Comparison of ENCODE assay signal across 29 mouse cellular contexts in genomic region chr7:94314983-94315642, GRCm38 (mm10).
DNase-seq lines count a peak whose midpoint lies in the region; ATAC-seq and TF ChIP-seq lines count a peak whose summit lies in the region.
"Had no signal": no experiment of that assay in that cellular context is flagged by ENCODE, and none has a peak within 500 bp of the region (broad histone marks: within the 10 kb centered on the region; RNA-seq: fewer than 3 reads in every experiment).

No protein-coding gene starts in this region.

- H3K4me2 ChIP-seq in hindbrain, embryonic 14.5 days (replicated peaks): no peak overlapping the region
- H3K4me2 ChIP-seq in hindbrain, embryonic 11.5 days (replicated peaks; ENCODE audit: low read depth, low read length): no peak overlapping the region
- no peak overlapping the region for H3K4me2 ChIP-seq in neural tube, embryonic 13.5 days
- H3K4me2 ChIP-seq: embryonic facial prominence, embryonic 13.5 days; forebrain, embryonic 13.5 days; heart, embryonic 11.5 days; hindbrain, embryonic 12.5 days; intestine, embryonic 15.5 days had no signal

- no peaks in the 10 kb centered on the region for H3K4me1 ChIP-seq in hindbrain, embryonic 14.5 days (replicated peaks; ENCODE audit: control insufficient read depth, insufficient read depth, low read length)
- H3K4me1 ChIP-seq in hindbrain, embryonic 11.5 days (replicated peaks; ENCODE audit: control insufficient read depth, insufficient read depth, low read length): no peaks in the 10 kb centered on the region
- no peaks in the 10 kb centered on the region for H3K4me1 ChIP-seq in neural tube, embryonic 13.5 days (replicated peaks)
- H3K4me1 ChIP-seq: embryonic facial prominence, embryonic 10.5 days; embryonic facial prominence, embryonic 13.5 days; forebrain, embryonic 13.5 days; hindbrain, embryonic 12.5 days; intestine, embryonic 15.5 days had no signal

- no peaks in the 10 kb centered on the region for H3K36me3 ChIP-seq in hindbrain, embryonic 14.5 days (replicated peaks; ENCODE audit: control insufficient read depth, insufficient read depth)
- no peaks in the 10 kb centered on the region for H3K36me3 ChIP-seq in hindbrain, embryonic 11.5 days (ENCODE audit: control insufficient read depth, insufficient read depth, low read length)
- H3K36me3 ChIP-seq in neural tube, embryonic 13.5 days: no peaks in the 10 kb centered on the region
- H3K36me3 ChIP-seq: embryonic facial prominence, embryonic 10.5 days; embryonic facial prominence, embryonic 13.5 days; G1E; hindbrain, embryonic 12.5 days; intestine, embryonic 15.5 days had no signal

- intact Hi-C loops in heart, postnatal 36 days (cut with DNase I): no loop called here

- no peaks in the 10 kb centered on the region for H3K9me3 ChIP-seq in hindbrain, embryonic 14.5 days (ENCODE audit: control insufficient read depth, low read length)
- no peaks in the 10 kb centered on the region for H3K9me3 ChIP-seq in hindbrain, embryonic 11.5 days (ENCODE audit: control insufficient read depth, low read length)
- H3K9me3 ChIP-seq in neural tube, embryonic 13.5 days: no peaks in the 10 kb centered on the region
- H3K9me3 ChIP-seq: embryonic facial prominence, embryonic 10.5 days; embryonic facial prominence, embryonic 13.5 days; forebrain, embryonic 13.5 days; hindbrain, embryonic 12.5 days; intestine, embryonic 15.5 days had no signal

- ATAC-seq in hindbrain, embryonic 14.5 days (ENCODE audit: low FRiP score): peak; percentile 53; the same call in 1 of the 2 replicates
- ATAC-seq in hindbrain, embryonic 11.5 days (ENCODE audit: low FRiP score): no peak
- peak; percentile 81 for ATAC-seq in neural tube, embryonic 13.5 days (ENCODE audit: low read depth)
- ATAC-seq: forebrain, embryonic 13.5 days; forebrain, postnatal 0 days; intestine, embryonic 15.5 days; Patski had no signal

- H3K27me3 ChIP-seq in hindbrain, embryonic 14.5 days (ENCODE audit: control insufficient read depth, insufficient read depth, low read length): no peaks in the 10 kb centered on the region
- no peaks in the 10 kb centered on the region for H3K27me3 ChIP-seq in hindbrain, embryonic 11.5 days (ENCODE audit: control insufficient read depth, insufficient read depth, low read length)
- no peaks in the 10 kb centered on the region for H3K27me3 ChIP-seq in neural tube, embryonic 13.5 days
- H3K27me3 ChIP-seq: CH12.LX; embryonic facial prominence, embryonic 13.5 days; forebrain, embryonic 13.5 days; hindbrain, embryonic 12.5 days; intestine, embryonic 15.5 days; Patski had no signal

- 66% methylated on average over 6 of the region's 6 CpGs for WGBS in hindbrain, embryonic 14.5 days
- 79% methylated on average over 6 of the region's 6 CpGs for WGBS in hindbrain, embryonic 11.5 days
- WGBS in neural tube, embryonic 13.5 days: 68% methylated on average over 6 of the region's 6 CpGs

- no peak for TF ChIP-seq POLR2A in brain, embryonic 14.5 days (IDR thresholded peaks at IDR 0.05; ENCODE audit: borderline replicate concordance, extremely low read depth, insufficient read depth, insufficient read length, poor library complexity, severe bottlenecking)

- no peak overlapping the region for H3K9ac ChIP-seq in hindbrain, embryonic 14.5 days
- H3K9ac ChIP-seq in hindbrain, embryonic 11.5 days (ENCODE audit: low read depth, low read length): no peak overlapping the region
- no peak overlapping the region for H3K9ac ChIP-seq in neural tube, embryonic 13.5 days
- H3K9ac ChIP-seq: embryonic facial prominence, embryonic 13.5 days; forebrain, embryonic 13.5 days; forebrain, postnatal 0 days; hindbrain, embryonic 12.5 days; intestine, embryonic 15.5 days had no signal

- DNase-seq in hindbrain, embryonic 14.5 days (ENCODE audit: low spot score): no peak
- no peak for DNase-seq in hindbrain, embryonic 11.5 days (ENCODE audit: low spot score)
- peak; percentile 15 for DNase-seq in brain, embryonic 14.5 days (ENCODE audit: low read depth)
- DNase-seq in cerebellum, postnatal 10 days: no peak
- DNase-seq in heart, postnatal 36 days: no peak
- DNase-seq: adrenal gland, postnatal 10 days; adrenal gland, postnatal 36 days; B cell, adult 2 months; cerebellum, adult 11 months; cerebellum, adult 2 months; cerebellum, adult 9-11 months; cerebellum, postnatal 36 days; embryo, embryonic 11 days; forebrain, postnatal 0 days; gastrocnemius, adult 2 months; gastrocnemius, postnatal 14 days; heart, adult 11 months; kidney, adult 11 months had no signal

- no peak overlapping the region for H3K27ac ChIP-seq in hindbrain, embryonic 14.5 days
- no peak overlapping the region for H3K27ac ChIP-seq in hindbrain, embryonic 11.5 days (ENCODE audit: low read depth, low read length)
- no peak overlapping the region for H3K27ac ChIP-seq in neural tube, embryonic 13.5 days (replicated peaks)
- H3K27ac ChIP-seq: embryonic facial prominence, embryonic 10.5 days; embryonic facial prominence, embryonic 13.5 days; forebrain, embryonic 13.5 days; gastrocnemius, adult 2 months; hindbrain, embryonic 12.5 days; intestine, embryonic 15.5 days had no signal

- TF ChIP-seq CTCF in brain, embryonic 14.5 days (IDR thresholded peaks at IDR 0.05; ENCODE audit: borderline replicate concordance, extremely low read depth, insufficient read depth, insufficient read length): no peak

- H3K4me3 ChIP-seq in hindbrain, embryonic 14.5 days (replicated peaks; ENCODE audit: low read length): no peak overlapping the region
- no peak overlapping the region for H3K4me3 ChIP-seq in hindbrain, embryonic 11.5 days (ENCODE audit: low read depth, low read length)
- no peak overlapping the region for H3K4me3 ChIP-seq in neural tube, embryonic 13.5 days
- H3K4me3 ChIP-seq: embryonic facial prominence, embryonic 10.5 days; embryonic facial prominence, embryonic 13.5 days; erythroblast, embryonic 14.5 days; forebrain, embryonic 13.5 days; gastrocnemius, adult 2 months; hindbrain, embryonic 12.5 days; intestine, embryonic 15.5 days had no signal
